Mouse (Mus musculus) embryo, embryonic 10.5 days (tissue): ENCODE data around the gene Iqsec2.

Experiments
- DNase-seq: peaks from one replicate; pipeline ENCODE4 v3.0.0-alpha.2; 2015; ENCODE audit warnings: low spot score

Gene Iqsec2

GRCm38 (mm10) chrX:152143941-152144741 is at the start of gene Iqsec2:
Gene Iqsec2, plus strand, starts transcription at chrX:152144268.
- peak; percentile 19 for DNase-seq

GRCm38 (mm10) chrX:152097572-152097971 is 46.5 kb upstream of the Iqsec2 start:
- DNase-seq: no peak

- DNase-seq: no peak
These were observed 22.4 kb upstream of the Iqsec2 start for GRCm38 (mm10) chrX:152121687-152122086.

- DNase-seq: no peak
These were observed 13.3 kb upstream of the Iqsec2 start for GRCm38 (mm10) chrX:152130777-152131176.

GRCm38 (mm10) chrX:152132029-152132428 is 12.0 kb upstream of the Iqsec2 start:
- no peak for DNase-seq

GRCm38 (mm10) chrX:152135195-152135594 is 8.9 kb upstream of the Iqsec2 start:
- no peak for DNase-seq

GRCm38 (mm10) chrX:152144742-152145214 is 710 bp downstream of the Iqsec2 start:
- peak; percentile 4 for DNase-seq

GRCm38 (mm10) chrX:152146150-152146549 is 2.1 kb downstream of the Iqsec2 start:
- no peak for DNase-seq

- no peak for DNase-seq
These were observed 2.6 kb downstream of the Iqsec2 start for GRCm38 (mm10) chrX:152146691-152147090.

- DNase-seq: peak; percentile 73
These were observed 3.5 kb downstream of the Iqsec2 start for GRCm38 (mm10) chrX:152147451-152148116.

GRCm38 (mm10) chrX:152148706-152149105 is 4.6 kb downstream of the Iqsec2 start:
- no peak for DNase-seq

- peak; percentile 75 for DNase-seq
These were observed 7.6 kb downstream of the Iqsec2 start for GRCm38 (mm10) chrX:152151709-152152108.

- DNase-seq: no peak
These were observed 14.2 kb downstream of the Iqsec2 start for GRCm38 (mm10) chrX:152158294-152158693.

- DNase-seq: no peak
These were observed 17.3 kb downstream of the Iqsec2 start for GRCm38 (mm10) chrX:152161404-152161803.

- no peak for DNase-seq
These were observed 20.0 kb downstream of the Iqsec2 start for GRCm38 (mm10) chrX:152164061-152164460.

GRCm38 (mm10) chrX:152166161-152166560 is 22.1 kb downstream of the Iqsec2 start:
- no peak for DNase-seq

GRCm38 (mm10) chrX:152168521-152168920 is 24.5 kb downstream of the Iqsec2 start:
- no peak for DNase-seq

GRCm38 (mm10) chrX:152171041-152172026 is 27.3 kb downstream of the Iqsec2 start:
- peak; percentile 68 for DNase-seq

GRCm38 (mm10) chrX:152172487-152172935 is 28.4 kb downstream of the Iqsec2 start:
- peak; percentile 17 for DNase-seq

GRCm38 (mm10) chrX:152175284-152175683 is 31.2 kb downstream of the Iqsec2 start:
- DNase-seq: peak; percentile 77

GRCm38 (mm10) chrX:152177897-152178296 is 33.8 kb downstream of the Iqsec2 start:
- DNase-seq: no peak
